Mouse (Mus musculus): ENCODE data around the gene Pnmal2.

The Pnmal2 gene

DNA sequence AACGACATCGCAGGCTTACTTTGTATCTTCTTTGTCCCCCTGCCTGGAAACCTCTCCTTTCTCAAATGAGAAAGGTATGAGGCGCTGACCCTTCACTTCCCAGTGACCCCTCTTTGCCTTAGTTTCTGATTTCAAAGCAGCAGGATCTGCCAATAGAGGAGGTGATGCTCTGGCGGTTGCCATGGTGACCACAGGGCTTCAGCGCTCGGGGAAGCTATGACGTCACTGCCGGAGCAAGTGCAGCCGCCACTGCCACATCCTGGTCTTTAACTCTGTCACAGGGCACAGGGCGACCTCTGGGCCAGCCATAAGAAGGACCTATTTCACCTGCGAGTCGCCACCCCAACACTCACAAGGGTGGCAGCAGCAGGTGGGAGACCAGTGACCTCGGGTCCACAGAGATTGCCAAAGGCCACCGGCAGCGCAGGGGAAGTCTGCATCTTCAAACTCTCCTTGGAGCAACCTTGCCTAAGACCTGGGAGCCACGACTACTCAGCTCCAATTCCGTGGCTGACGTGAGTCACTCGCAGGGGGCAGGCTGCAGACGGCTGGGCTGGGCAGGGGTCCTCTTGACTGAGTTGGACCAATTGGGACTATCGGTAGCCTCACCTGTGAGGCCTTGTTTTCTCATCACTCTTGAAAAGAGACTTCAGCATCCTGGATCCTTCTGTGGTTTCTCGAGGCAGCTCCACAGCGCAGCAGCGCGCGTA is 38.5 kb downstream of the Pnmal2 start, which contains the start of gene Gm42372:
Gene Gm42372, plus strand, starts transcription at position 228 of the 710 bp plus-strand sequence.
- peak; percentile 87 for DNase-seq (ENCODE audit: low spot score)

DNA sequence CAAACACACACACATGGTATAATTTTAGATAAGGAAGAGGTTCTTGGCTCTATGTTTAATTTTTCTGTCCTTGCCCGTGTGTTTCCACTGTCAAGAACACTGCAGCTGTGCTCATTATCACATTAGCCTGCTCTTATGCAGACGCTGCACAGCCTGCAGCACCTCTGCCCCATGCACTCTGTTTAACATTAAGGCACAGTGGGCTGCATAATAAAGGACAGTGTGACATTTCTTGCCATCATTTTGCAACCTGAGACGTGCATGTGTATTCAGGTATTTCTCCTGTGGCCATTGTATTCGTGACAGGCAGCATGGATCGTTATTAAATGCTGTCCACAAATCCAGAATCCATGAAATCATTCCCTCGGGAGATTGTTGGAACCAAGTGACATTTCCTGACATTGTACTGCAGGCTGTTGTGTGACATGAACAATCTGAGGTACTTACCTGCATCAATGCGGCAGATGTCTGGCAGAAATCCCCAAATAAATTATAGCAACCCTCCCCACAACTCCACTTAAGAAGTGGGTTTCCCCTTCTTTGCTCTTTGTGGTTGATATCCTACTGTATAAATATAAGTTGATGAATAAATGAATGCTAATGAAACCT is 43.2 kb downstream of the Pnmal2 start:
- no peak for DNase-seq (ENCODE audit: low spot score)

DNA sequence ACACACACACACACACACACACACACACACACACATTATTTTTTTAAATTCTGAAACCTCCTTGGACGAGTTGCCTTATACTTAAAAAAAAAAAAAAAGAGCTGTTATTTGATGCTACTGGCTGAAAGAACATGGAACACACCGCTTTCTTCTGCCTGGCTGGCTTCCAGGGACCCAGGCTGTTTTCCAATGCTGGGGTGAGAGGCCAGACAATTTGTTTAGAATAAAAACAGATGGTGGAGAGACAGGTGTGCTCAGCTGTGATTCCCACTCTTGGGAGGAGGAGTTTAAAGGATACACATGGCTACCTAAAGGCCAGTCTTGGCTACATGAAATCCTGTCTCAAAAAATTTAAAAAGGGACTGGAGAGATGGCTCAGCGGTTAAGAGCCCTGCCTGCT is 43.9 kb downstream of the Pnmal2 start:
- no peak for DNase-seq (ENCODE audit: low spot score)

GRCm38 (mm10) chr7:16990006-16990744 is 45.7 kb downstream of the Pnmal2 start:
- DNase-seq (ENCODE audit: low spot score) = no peak

DNA sequence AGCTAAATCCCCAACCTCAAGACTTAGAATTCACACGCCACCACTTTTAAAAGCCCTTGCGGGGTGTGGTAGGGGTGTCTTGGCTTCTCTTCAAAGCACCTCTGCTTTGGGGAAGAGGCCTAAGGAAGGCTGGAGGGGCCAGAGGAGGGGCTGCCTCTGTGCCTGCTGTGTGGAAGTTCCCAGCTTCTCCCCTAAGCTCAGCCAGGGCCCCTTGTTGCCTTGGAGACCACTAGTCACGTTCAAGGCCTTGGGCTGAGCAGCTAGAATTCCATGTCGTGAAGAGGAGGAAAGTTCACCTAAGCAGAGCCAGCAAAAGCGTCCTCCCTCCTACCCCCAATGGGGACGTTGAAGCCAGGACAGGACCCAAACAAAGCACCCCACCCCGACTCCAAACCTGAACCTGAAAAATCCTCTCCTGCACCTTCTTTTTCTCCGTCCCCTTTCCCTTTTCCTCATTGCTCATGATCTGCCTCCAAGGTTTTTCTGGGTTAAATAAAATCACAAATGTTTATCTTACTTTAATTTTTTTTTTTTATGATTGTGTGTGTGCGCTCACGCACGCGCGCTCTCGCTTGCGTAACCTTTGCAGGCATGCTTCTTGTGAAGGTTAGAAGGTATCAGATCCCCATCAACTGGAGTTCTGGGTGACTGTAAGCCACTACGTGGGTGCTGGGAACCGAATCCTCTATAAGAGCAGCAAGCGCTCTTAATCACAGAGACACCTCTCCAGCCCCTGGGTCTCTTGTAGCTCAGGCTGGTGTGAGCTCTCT is 47.4 kb downstream of the Pnmal2 start:
- no peak for DNase-seq (ENCODE audit: low spot score)

- no peak for DNase-seq (ENCODE audit: low spot score)
These were observed 47.9 kb downstream of the Pnmal2 start, which contains the start of gene Ccdc8 for GRCm38 (mm10) chr7:16992451-16992807. TSS of gene Ccdc8 (plus strand) at chr7:16992708.

DNA sequence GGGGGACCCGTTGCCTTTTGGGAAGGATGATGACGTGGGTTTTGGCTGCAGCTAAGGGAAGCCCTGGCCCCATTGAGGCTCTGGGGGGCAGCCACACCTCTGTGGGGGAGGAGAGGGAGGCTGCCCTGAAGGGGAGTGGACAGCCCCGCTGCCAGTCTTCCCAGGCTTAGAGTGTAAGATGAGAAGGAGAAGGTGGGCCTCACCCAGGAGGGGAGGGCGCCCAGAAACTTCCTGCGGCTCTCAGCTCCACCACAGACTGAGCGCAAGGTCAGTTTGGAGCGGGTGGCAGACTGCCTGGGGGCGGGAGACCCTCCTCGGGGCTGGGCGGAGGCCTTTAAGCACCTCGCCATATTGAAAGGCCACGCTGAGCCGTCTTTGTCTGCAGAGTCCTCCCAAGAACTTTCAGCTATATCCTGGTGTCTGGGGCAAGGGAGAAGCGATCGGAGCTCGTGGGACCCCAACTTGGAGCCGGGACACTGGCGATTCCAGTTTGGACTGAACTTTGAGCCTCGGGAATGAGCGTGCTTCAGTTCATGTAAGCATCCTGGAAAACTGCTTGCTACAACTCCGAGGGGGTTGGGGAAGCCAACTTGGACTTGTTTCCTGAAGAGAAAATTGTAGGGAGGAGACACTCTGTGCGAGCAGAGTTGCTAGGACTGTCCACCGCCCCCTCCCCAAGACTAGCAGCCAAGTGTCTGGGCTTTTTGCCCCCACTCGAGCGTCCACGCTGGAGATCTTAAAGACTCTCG is 49.3 kb downstream of the Pnmal2 start:
- no peak for DNase-seq (ENCODE audit: low spot score)

GRCm38 (mm10) chr7:16994400-16994799 is 49.9 kb downstream of the Pnmal2 start:
- DNase-seq (ENCODE audit: low spot score) = no peak

GRCm38 (mm10) chr7:16995345-16995744 is 50.9 kb downstream of the Pnmal2 start:
- DNase-seq (ENCODE audit: low spot score) = no peak
